Mouse (Mus musculus): ENCODE measurements around the gene Gm21976. TPM values are rescaled to one million over a fixed set of nuclear protein-coding genes. Genes with fewer than 3 reads are reported as not detected.

The Gm21976 gene
- polyA plus RNA-seq, 1 experiment, result 0.36 TPM

DNA sequence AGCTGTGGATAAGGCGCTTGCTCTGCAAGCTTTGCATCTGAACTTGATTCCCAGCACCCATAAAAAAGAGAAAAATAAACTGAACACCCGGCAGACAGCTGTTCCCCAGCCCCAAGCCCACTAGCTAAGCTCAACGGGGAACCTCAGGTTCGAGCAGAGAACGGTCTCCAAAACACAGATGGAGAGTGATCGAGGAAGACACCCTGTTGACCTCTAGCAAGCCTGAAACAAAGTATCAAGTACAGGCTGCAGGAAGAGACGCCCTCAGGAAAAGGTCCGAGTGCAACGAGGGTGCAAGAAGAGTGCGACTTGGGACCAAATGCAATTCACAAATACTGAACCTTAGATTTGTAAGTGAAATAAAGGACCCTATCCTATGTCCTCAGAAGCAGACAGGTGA lies 30.1 kb upstream of the Gm21976 start:
- peaks cover 2% of the 10 kb centered on the region for H3K36me3 ChIP-seq (ENCODE audit: control insufficient read depth, insufficient read depth, low read length)
- TF ChIP-seq CTCF (IDR thresholded peaks at IDR 0.05; ENCODE audit: control insufficient read depth, insufficient read depth, insufficient replicate concordance, low read depth, low read length), result no peak
- H3K27me3 ChIP-seq (ENCODE audit: control insufficient read depth, insufficient read depth, low read length), result no peaks in the 10 kb centered on the region
- no peaks in the 10 kb centered on the region for H3K4me1 ChIP-seq (ENCODE audit: control insufficient read depth, insufficient read depth, low read length)
- no peak overlapping the region for H3K27ac ChIP-seq (ENCODE audit: control insufficient read depth, insufficient read depth, low read depth, low read length)
- no peak overlapping the region for H3K4me3 ChIP-seq (ENCODE audit: control insufficient read depth, low read depth, low read length)

DNA sequence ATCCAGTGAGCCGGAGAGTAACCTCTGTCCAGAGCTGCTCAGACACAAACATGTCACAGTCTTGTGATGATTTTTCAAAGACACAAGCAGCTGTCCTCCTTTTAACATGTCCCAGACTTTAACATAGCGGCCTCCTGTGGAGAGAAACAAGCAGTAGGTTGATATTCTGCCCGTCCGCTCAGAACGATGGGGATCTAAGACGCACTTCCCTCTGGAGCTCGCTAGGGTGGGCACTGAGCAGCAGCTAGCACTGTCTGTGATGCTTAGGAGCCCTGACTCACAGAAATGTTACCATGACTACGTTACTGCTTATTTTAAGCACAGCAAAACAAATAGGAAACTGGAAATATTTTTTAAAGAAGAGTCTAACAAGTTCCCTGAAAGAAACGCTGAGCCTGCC lies 24.8 kb upstream of the Gm21976 start:
- peaks cover 6% of the 10 kb centered on the region for H3K36me3 ChIP-seq (ENCODE audit: control insufficient read depth, insufficient read depth, low read length)

DNA sequence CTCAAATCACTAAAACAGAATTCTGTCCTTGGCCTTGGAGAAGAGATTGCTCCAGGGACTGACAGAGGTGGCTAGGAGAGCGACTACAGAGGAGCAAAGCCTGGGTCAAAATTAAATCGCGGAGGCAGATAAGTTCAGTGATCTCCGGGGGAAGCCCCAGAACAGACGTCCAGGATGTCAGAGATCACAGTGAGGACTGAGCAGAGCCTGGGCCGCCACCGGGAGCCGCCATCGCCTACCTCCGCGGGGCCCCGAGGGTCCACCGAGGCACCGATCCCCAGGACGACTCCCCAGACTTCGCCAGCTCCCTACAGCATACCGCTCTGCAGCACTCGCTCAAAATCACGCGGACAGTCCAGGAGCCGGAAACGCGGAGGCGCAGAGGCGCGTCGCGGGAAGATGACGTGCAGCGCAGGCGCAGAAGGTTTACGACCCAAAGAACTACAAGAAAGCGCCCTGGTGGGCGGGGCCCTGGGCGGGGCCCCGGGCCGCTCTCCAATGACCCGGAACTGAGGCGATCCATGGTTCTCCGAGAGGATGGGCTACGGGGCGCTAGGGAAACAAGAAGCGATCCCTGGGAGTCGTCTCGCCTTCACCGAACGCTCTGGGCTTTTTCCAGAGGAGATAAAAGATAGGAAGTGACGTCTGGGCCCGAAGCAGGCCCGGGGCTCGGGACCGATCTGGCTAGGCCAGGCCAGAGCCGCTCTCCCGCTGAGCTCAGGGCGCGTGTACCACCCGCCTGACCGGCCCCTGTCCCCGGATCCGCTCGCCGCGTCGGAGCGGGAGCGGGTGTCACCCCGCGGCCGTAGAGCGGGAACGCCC lies 16.8 kb upstream of the Gm21976 start, which contains the start of the genes Utp15 and Ankra2:
Gene Utp15 (minus strand): TSS at position 406 of the 822 bp plus-strand sequence.
Gene Ankra2 (plus strand): TSS at position 439 of the 822 bp plus-strand sequence.
- TF ChIP-seq CTCF (IDR thresholded peaks at IDR 0.05; ENCODE audit: control insufficient read depth, insufficient read depth, insufficient replicate concordance, low read depth, low read length), result no peak
- peak; percentile 64 for TF ChIP-seq POLR2A (IDR thresholded peaks at IDR 0.05; ENCODE audit: control insufficient read depth, low read depth, low read length)
- Histone ChIP-seq H3K27me3 (ENCODE audit: control insufficient read depth, insufficient read depth, low read length) (no peaks in the 10 kb centered on the region), H3K36me3 (ENCODE audit: control insufficient read depth, insufficient read depth, low read length) (peaks cover 1% of the 10 kb centered on the region), H3K27ac (ENCODE audit: control insufficient read depth, insufficient read depth, low read depth, low read length) (peak within 1 kb of the TSS; percentile 84), H3K4me3 (ENCODE audit: control insufficient read depth, low read depth, low read length) (peak within 1 kb of the TSS; percentile 100), H3K4me1 (ENCODE audit: control insufficient read depth, insufficient read depth, low read length) (peaks cover 4% of the 10 kb centered on the region)

More for the DNA sequence above, 24.8 kb upstream of the Gm21976 start:
- TF ChIP-seq POLR2A (IDR thresholded peaks at IDR 0.05; ENCODE audit: control insufficient read depth, low read depth, low read length), result no peak
- TF ChIP-seq CTCF (IDR thresholded peaks at IDR 0.05; ENCODE audit: control insufficient read depth, insufficient read depth, insufficient replicate concordance, low read depth, low read length), result no peak
- H3K27me3 ChIP-seq (ENCODE audit: control insufficient read depth, insufficient read depth, low read length), result no peaks in the 10 kb centered on the region
- no peaks in the 10 kb centered on the region for H3K4me1 ChIP-seq (ENCODE audit: control insufficient read depth, insufficient read depth, low read length)
- H3K4me3 ChIP-seq (ENCODE audit: control insufficient read depth, low read depth, low read length), result no peak overlapping the region
- H3K27ac ChIP-seq (ENCODE audit: control insufficient read depth, insufficient read depth, low read depth, low read length), result no peak overlapping the region

DNA sequence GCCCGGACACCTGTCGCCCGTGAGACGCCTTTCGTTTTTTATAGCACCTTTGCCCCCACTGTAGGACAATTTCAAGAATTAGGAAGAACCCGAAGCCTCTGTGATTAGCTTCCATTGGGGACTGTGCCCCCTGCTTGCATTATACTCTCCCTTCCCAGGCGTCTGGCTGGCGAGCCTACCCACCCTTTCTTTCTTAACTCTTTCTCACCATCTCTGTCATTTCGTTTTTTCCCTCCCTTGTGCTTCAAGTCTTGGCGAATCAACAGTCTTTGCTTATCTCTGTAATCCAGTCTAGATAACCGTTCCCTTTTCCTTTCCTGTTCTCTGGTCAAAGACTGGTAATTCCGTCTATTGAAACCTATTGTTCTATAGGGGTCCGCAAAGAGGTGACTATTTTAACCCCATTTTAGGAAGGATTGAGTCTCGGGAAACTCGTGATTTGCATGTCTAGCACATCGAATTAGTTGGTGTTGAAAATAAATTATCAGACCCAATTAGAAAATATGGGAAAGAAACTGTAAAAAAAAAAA lies 16.2 kb upstream of the Gm21976 start:
- Histone ChIP-seq H3K4me1 (ENCODE audit: control insufficient read depth, insufficient read depth, low read length) (peaks cover 4% of the 10 kb centered on the region), H3K4me3 (ENCODE audit: control insufficient read depth, low read depth, low read length) (peak overlapping the region; percentile 100), H3K27ac (ENCODE audit: control insufficient read depth, insufficient read depth, low read depth, low read length) (peak overlapping the region; percentile 76), H3K27me3 (ENCODE audit: control insufficient read depth, insufficient read depth, low read length) (no peaks in the 10 kb centered on the region), H3K36me3 (ENCODE audit: control insufficient read depth, insufficient read depth, low read length) (peaks cover 1% of the 10 kb centered on the region)
- TF ChIP-seq POLR2A (IDR thresholded peaks at IDR 0.05; ENCODE audit: control insufficient read depth, low read depth, low read length) (no peak), CTCF (IDR thresholded peaks at IDR 0.05; ENCODE audit: control insufficient read depth, insufficient read depth, insufficient replicate concordance, low read depth, low read length) (no peak)

DNA sequence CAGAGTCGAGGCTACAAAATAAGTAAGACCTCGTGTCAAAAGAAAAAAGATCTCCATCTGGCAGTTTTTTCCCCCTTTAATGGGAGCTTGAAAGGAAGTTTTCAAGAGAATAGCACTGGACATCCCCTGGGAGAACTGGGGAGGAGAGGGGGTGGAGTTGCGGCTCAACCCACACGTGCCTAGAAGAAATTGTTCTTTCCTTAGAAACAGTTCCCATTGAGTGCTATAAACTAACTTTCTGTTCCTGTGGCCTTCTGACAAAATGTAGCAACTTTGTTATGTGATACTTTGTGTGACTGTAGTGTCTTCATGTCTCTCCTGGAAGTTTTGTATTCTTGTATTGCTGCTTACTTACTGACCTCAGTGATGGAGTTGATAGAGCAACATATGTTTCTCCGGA lies 15.6 kb upstream of the Gm21976 start:
- H3K4me3 ChIP-seq (ENCODE audit: control insufficient read depth, low read depth, low read length), result peak overlapping the region; percentile 100
- peaks cover 1% of the 10 kb centered on the region for H3K36me3 ChIP-seq (ENCODE audit: control insufficient read depth, insufficient read depth, low read length)
- TF ChIP-seq CTCF (IDR thresholded peaks at IDR 0.05; ENCODE audit: control insufficient read depth, insufficient read depth, insufficient replicate concordance, low read depth, low read length), result no peak
- TF ChIP-seq POLR2A (IDR thresholded peaks at IDR 0.05; ENCODE audit: control insufficient read depth, low read depth, low read length), result no peak
- peaks cover 4% of the 10 kb centered on the region for H3K4me1 ChIP-seq (ENCODE audit: control insufficient read depth, insufficient read depth, low read length)
- H3K27me3 ChIP-seq (ENCODE audit: control insufficient read depth, insufficient read depth, low read length), result no peaks in the 10 kb centered on the region
- peak overlapping the region; percentile 32 for H3K27ac ChIP-seq (ENCODE audit: control insufficient read depth, insufficient read depth, low read depth, low read length)

DNA sequence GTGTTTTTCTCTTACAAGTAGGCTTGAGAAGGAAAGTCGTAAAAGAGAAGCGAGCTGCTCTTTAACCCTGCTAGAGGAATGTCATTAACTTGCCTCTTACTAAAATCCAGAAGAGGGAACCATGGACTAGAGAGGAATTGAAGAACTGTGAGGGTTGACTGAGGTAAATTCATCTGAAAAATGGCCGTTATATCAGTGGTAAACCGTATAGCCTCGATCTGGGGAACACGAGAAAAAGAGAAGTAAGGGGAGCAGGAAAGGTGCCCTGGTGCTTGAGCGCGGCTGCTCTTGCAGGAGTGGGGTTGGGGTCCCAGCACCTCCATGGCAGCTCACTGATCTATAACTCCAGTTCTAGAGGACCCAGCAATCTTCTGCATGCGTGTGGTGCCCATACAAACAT lies 5.7 kb upstream of the Gm21976 start:
- no peak overlapping the region for H3K27ac ChIP-seq (ENCODE audit: control insufficient read depth, insufficient read depth, low read depth, low read length)
- H3K4me1 ChIP-seq (ENCODE audit: control insufficient read depth, insufficient read depth, low read length), result no peaks in the 10 kb centered on the region
- TF ChIP-seq POLR2A (IDR thresholded peaks at IDR 0.05; ENCODE audit: control insufficient read depth, low read depth, low read length), result no peak
- no peak for TF ChIP-seq CTCF (IDR thresholded peaks at IDR 0.05; ENCODE audit: control insufficient read depth, insufficient read depth, insufficient replicate concordance, low read depth, low read length)
- no peaks in the 10 kb centered on the region; the same call in 1 of the 2 replicates for H3K36me3 ChIP-seq (ENCODE audit: control insufficient read depth, insufficient read depth, low read length)
- H3K27me3 ChIP-seq (ENCODE audit: control insufficient read depth, insufficient read depth, low read length), result no peaks in the 10 kb centered on the region
- H3K4me3 ChIP-seq (ENCODE audit: control insufficient read depth, low read depth, low read length), result no peak overlapping the region

DNA sequence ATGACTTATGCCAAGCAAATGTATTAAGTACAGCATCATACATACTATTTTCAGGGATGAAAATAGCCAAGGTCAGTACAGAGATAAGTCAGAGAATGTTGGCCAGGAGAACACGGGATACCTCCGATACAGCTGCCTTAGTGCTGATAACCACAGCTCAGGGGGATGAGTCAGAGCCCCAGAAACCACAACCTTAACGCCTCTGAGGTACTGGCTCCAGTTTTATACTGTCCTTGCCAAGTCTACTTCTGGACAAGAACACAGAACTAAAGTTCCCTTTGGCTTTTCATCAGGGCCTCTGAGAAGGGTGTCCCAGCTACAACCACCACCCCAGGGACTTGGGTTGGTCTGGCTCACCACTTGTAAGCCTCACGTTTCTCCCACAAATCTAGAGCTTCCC lies 4.0 kb upstream of the Gm21976 start:
- Histone ChIP-seq H3K27me3 (ENCODE audit: control insufficient read depth, insufficient read depth, low read length) (no peaks in the 10 kb centered on the region), H3K4me3 (ENCODE audit: control insufficient read depth, low read depth, low read length) (no peak overlapping the region), H3K4me1 (ENCODE audit: control insufficient read depth, insufficient read depth, low read length) (no peaks in the 10 kb centered on the region), H3K27ac (ENCODE audit: control insufficient read depth, insufficient read depth, low read depth, low read length) (no peak overlapping the region), H3K36me3 (ENCODE audit: control insufficient read depth, insufficient read depth, low read length) (no peaks in the 10 kb centered on the region; the same call in 1 of the 2 replicates)
- TF ChIP-seq POLR2A (IDR thresholded peaks at IDR 0.05; ENCODE audit: control insufficient read depth, low read depth, low read length), result no peak
